Mouse (Mus musculus): ENCODE results near the gene Slc24a1. TPM values are rescaled to one million over a fixed set of nuclear protein-coding genes. Genes with fewer than 3 reads are reported as not detected.
"Not testable (repeated sequence)": the region's sequence is repeated elsewhere in the genome, so short reads cannot be mapped to it uniquely, and the experiment has no call there.

Gene Slc24a1
- 0.02 TPM in 1 of 2 replicates, not detected in the other for polyA plus RNA-seq (2016; fragmentation: Nextera tagmentation; extraction: Ambion mirVana)

DNA sequence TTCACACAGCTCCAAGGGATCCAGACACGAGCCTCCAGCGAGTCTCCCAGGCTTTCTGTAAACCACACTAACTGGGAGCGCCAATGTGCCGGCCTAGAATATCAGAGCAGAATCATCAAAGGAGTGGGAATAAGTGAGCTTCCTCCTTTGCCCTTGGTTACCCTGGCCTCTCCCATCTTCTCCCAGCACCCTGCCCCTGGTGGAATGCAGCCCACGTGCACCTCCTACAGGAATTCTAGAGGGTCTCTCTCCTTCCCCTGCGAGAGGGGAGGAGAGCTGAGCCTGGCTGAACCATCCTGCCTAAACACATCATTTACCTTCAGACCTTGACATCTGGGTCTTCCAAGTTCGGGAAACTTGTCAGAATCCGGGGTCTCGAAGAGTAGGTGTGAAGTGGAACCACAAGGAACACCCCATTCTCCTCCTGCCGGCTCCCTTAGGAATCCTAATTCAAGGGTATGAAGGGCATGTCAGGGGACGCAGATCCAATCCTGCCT is at the start of gene Slc24a1:
Slc24a1 (minus strand) TSS at position 447 of the 497 bp plus-strand sequence.
- peaks cover 50% of the 10 kb centered on the region for H3K27me3 ChIP-seq (ENCODE audit: low read depth, poor library complexity, severe bottlenecking)
- 33% methylated on average over 11 of the region's 11 CpGs for WGBS
- no peaks in the 10 kb centered on the region for H3K9me3 ChIP-seq (replicated peaks)
- DNase-seq (ENCODE audit: low spot score): no peak
- H3K4me1 ChIP-seq: peaks cover 17% of the 10 kb centered on the region
- H3K36me3 ChIP-seq: no peaks in the 10 kb centered on the region
- no peak within 1 kb of the TSS for H3K4me3 ChIP-seq
- no peak within 1 kb of the TSS for H3K27ac ChIP-seq (replicated peaks)

- not testable (repeated sequence) for H3K4me1 ChIP-seq; H3K9me3 ChIP-seq (replicated peaks); H3K27ac ChIP-seq (replicated peaks); H3K4me3 ChIP-seq; H3K27me3 ChIP-seq (ENCODE audit: low read depth, poor library complexity, severe bottlenecking); DNase-seq (ENCODE audit: low spot score)
- 90% methylated on average over 1 of the region's 1 CpGs for WGBS
- peaks cover 93% of the 10 kb centered on the region for H3K36me3 ChIP-seq
Measured at GRCm38 (mm10) chr9:64995464-64995863, 44.1 kb upstream of the Slc24a1 start.

DNA sequence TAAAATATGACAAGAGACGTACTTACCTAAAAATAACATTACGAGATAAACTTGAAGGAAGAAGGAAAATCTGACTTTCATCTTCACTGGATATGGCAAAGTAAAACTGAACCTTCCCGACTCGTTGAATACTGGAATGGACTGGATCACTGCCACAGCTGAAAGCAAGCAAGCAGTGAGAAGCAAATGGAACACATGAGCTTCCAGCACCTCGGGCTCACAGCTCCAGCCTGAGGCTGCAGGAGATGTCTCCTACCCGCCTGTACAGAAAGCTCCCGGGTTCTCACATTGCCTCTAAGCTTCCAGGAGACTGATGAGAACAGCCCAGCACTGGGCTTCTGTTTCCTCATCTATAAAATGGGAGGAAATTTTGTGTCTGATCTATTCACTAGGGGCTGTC is 38.9 kb upstream of the Slc24a1 start:
- 89% methylated on average over 7 of the region's 7 CpGs for WGBS
- Histone ChIP-seq H3K27ac (replicated peaks) (no peak overlapping the region), H3K27me3 (ENCODE audit: low read depth, poor library complexity, severe bottlenecking) (no peaks in the 10 kb centered on the region), H3K4me1 (no peaks in the 10 kb centered on the region), H3K9me3 (replicated peaks) (no peaks in the 10 kb centered on the region), H3K4me3 (no peak overlapping the region), H3K36me3 (peaks cover 97% of the 10 kb centered on the region)
- no peak for DNase-seq (ENCODE audit: low spot score)

GRCm38 (mm10) chr9:64988443-64988842 is 37.0 kb upstream of the Slc24a1 start:
- no peaks in the 10 kb centered on the region for H3K27me3 ChIP-seq (ENCODE audit: low read depth, poor library complexity, severe bottlenecking)
- no peaks in the 10 kb centered on the region for H3K4me1 ChIP-seq
- no peak overlapping the region for H3K4me3 ChIP-seq
- no peaks in the 10 kb centered on the region for H3K9me3 ChIP-seq (replicated peaks)
- 92% methylated on average over 6 of the region's 6 CpGs for WGBS
- H3K27ac ChIP-seq (replicated peaks): no peak overlapping the region
- DNase-seq (ENCODE audit: low spot score): no peak
- peaks cover 99% of the 10 kb centered on the region for H3K36me3 ChIP-seq

DNA sequence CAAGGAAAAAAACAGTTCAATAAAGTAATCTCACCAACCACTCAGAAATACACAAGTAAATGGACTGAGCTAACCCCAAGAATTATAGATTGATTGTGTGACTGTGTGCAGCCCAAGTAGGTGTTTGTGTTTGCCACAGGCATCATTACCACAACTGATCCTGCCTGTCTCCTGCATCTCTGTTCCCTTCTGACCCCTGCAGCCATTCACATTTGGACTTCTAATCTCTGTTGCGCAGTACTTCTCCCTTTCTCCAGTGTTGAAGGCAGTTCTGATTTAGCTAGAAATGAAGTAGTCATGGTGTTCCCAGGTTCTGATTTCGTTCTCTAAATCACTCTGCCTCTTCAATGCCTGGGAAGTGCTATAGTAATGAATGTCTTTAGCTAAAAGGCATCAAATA is 36.2 kb upstream of the Slc24a1 start:
- WGBS: 94% methylated on average over 2 of the region's 2 CpGs
- H3K27ac ChIP-seq (replicated peaks): no peak overlapping the region

DNA sequence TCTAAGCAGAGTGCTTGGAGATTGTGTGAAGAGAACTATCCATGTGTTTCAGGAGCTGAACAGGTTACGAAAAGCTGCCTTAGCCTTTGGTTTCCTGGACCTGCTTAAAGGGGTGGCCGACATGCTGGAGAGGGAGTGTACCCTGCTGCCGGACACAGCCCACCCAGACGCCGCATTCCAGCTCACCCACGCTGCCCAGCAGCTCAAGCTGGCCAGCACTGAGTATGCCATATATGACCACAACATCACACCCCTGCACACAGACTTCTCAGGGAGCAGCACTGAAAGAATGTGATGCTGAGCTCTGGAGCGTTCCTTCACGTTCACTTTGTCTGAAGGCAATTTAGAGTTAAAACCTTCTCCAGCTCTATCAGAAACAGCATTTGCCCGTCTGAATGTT is 34.4 kb upstream of the Slc24a1 start:
- Histone ChIP-seq H3K27ac (replicated peaks) (no peak overlapping the region), H3K27me3 (ENCODE audit: low read depth, poor library complexity, severe bottlenecking) (no peaks in the 10 kb centered on the region), H3K4me3 (no peak overlapping the region), H3K36me3 (peaks cover 100% of the 10 kb centered on the region), H3K9me3 (replicated peaks) (no peaks in the 10 kb centered on the region), H3K4me1 (no peaks in the 10 kb centered on the region)
- no peak for DNase-seq (ENCODE audit: low spot score)
- WGBS: 87% methylated on average over 9 of the region's 9 CpGs

More for the DNA sequence above, 36.2 kb upstream of the Slc24a1 start:
- Histone ChIP-seq H3K4me1 (no peaks in the 10 kb centered on the region), H3K27me3 (ENCODE audit: low read depth, poor library complexity, severe bottlenecking) (no peaks in the 10 kb centered on the region), H3K36me3 (peaks cover 99% of the 10 kb centered on the region), H3K4me3 (no peak overlapping the region), H3K9me3 (replicated peaks) (no peaks in the 10 kb centered on the region)
- no peak for DNase-seq (ENCODE audit: low spot score)

DNA sequence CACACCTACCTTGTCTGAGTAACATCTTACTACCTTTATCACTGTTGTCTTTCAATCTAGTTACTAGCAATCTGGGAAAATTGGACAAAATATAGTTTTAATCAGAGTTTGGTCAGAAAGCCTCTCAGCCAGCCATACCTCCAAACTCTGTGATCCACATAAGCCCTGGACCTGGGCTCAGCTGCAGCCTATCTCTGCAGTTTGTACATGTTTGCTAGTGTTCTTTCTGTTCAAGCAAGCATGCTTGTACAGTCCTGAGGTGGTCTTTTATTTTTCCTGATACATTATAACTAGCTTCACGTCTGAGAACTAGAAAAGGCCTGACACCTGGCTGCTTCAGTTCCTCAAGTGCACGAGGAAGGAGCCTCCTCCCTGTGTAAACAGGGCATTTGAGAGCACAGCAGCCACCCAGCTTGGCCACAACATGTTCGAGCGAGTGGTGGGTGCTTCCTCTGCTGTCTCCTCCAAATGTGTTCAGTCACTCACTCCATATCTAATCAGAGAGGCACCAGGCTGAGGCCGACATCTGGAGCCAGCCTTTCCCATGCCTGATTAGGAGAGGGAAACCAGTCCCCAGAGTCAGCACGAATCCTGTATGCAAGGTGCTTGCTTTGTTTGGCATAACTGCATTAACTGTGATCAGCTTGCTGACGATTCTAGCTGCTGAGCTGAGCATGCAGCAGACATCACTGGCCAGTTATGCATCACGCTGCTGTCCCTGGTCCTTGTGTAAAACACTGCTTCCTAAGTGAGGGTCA is 33.8 kb upstream of the Slc24a1 start:
- H3K4me1 ChIP-seq: no peaks in the 10 kb centered on the region
- H3K36me3 ChIP-seq: peaks cover 100% of the 10 kb centered on the region
- H3K9me3 ChIP-seq (replicated peaks): no peaks in the 10 kb centered on the region
- no peaks in the 10 kb centered on the region for H3K27me3 ChIP-seq (ENCODE audit: low read depth, poor library complexity, severe bottlenecking)
- no peak for DNase-seq (ENCODE audit: low spot score)
- no peak overlapping the region for H3K27ac ChIP-seq (replicated peaks)
- H3K4me3 ChIP-seq: no peak overlapping the region
- WGBS: 82% methylated on average over 8 of the region's 8 CpGs

GRCm38 (mm10) chr9:64981904-64982303 is 30.5 kb upstream of the Slc24a1 start:
- 80% methylated on average over 1 of the region's 1 CpGs for WGBS
- Histone ChIP-seq H3K27ac (replicated peaks) (no peak overlapping the region), H3K36me3 (peaks cover 100% of the 10 kb centered on the region), H3K27me3 (ENCODE audit: low read depth, poor library complexity, severe bottlenecking) (no peaks in the 10 kb centered on the region), H3K4me1 (no peaks in the 10 kb centered on the region), H3K9me3 (replicated peaks) (no peaks in the 10 kb centered on the region), H3K4me3 (no peak overlapping the region)
- DNase-seq (ENCODE audit: low spot score): no peak

- Histone ChIP-seq H3K27ac (replicated peaks) (no peak overlapping the region), H3K36me3 (peaks cover 100% of the 10 kb centered on the region), H3K4me3 (no peak overlapping the region), H3K27me3 (ENCODE audit: low read depth, poor library complexity, severe bottlenecking) (no peaks in the 10 kb centered on the region), H3K4me1 (no peaks in the 10 kb centered on the region), H3K9me3 (replicated peaks) (no peaks in the 10 kb centered on the region)
- DNase-seq (ENCODE audit: low spot score): no peak
- 82% methylated on average over 3 of the region's 3 CpGs for WGBS
Measured at GRCm38 (mm10) chr9:64980548-64980947, 29.1 kb upstream of the Slc24a1 start.

GRCm38 (mm10) chr9:64960978-64961320 is 9.5 kb upstream of the Slc24a1 start:
- H3K9me3 ChIP-seq (replicated peaks): no peaks in the 10 kb centered on the region
- peaks cover 43% of the 10 kb centered on the region for H3K36me3 ChIP-seq
- WGBS: 0% methylated on average over 17 of the region's 17 CpGs

GRCm38 (mm10) chr9:64960117-64960977 is 8.9 kb upstream of the Slc24a1 start, which contains the start of gene Ints14:
Ints14 (plus strand) TSS chr9:64960905.
- WGBS: 7% methylated on average over 29 of the region's 29 CpGs
- Histone ChIP-seq H3K4me3 (peak within 1 kb of the TSS; percentile 65), H3K4me1 (peaks cover 22% of the 10 kb centered on the region), H3K9me3 (replicated peaks) (no peaks in the 10 kb centered on the region), H3K27ac (replicated peaks) (peak within 1 kb of the TSS; percentile 91), H3K27me3 (ENCODE audit: low read depth, poor library complexity, severe bottlenecking) (no peaks in the 10 kb centered on the region), H3K36me3 (peaks cover 37% of the 10 kb centered on the region)
- peak; percentile 95 for DNase-seq (ENCODE audit: low spot score)

More at GRCm38 (mm10) chr9:64960978-64961320, 9.5 kb upstream of the Slc24a1 start:
- no peak for DNase-seq (ENCODE audit: low spot score)
- Histone ChIP-seq H3K4me1 (peaks cover 22% of the 10 kb centered on the region), H3K27me3 (ENCODE audit: low read depth, poor library complexity, severe bottlenecking) (no peaks in the 10 kb centered on the region), H3K4me3 (peak overlapping the region; percentile 65), H3K27ac (replicated peaks) (peak overlapping the region; percentile 91)

- Histone ChIP-seq H3K27ac (replicated peaks) (no peak overlapping the region), H3K27me3 (ENCODE audit: low read depth, poor library complexity, severe bottlenecking) (peaks cover 19% of the 10 kb centered on the region), H3K4me1 (peaks cover 25% of the 10 kb centered on the region), H3K9me3 (replicated peaks) (no peaks in the 10 kb centered on the region), H3K36me3 (peaks cover 6% of the 10 kb centered on the region), H3K4me3 (no peak overlapping the region)
- DNase-seq (ENCODE audit: low spot score): no peak
- 81% methylated on average over 3 of the region's 3 CpGs for WGBS
Measured at GRCm38 (mm10) chr9:64957276-64957675, 5.9 kb upstream of the Slc24a1 start.

Measured in midbrain, embryonic 10.5 days (tissue).